Mouse (Mus musculus): ENCODE results near the gene Reep3.

Reep3 gene

DNA sequence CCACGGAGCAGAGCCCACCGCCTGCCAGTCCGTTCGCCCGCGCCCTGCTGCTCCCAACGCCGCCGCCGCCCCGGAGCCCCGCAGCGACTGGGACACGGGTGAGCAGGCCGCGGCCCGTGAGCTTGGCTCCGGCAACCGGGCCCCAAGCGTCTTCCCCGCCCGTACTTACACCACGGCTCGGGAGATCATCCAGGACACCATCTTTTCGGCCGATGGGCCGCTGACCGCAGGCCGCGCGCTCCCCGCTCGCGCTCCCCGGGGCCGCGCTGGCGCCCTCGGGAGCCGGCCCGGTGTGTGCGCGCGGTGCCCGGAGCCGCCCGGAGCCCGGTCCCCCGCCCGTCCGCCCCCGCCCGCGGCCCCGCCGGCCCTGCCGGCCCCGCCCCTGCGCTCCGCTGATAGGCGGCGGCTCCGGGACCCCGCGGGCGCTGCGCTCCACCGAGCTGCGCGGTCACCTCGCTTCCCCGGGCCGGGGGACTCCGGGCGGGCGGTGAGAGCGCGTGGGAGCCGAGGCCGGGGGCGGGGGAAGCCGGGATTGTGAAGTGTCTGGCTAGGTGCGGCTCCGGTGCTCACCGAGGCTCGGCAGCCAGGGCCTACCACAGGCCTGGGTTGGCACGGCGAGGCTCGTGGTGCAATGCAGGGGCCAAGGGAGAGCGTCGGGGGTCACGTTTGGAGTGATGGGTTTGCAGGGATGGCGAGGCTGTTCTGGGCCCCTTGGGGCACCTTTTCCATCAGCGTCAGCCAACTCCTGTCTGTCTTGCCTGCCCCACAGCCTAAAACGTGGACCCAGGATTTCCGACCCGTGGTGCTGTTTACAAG, at the start of gene Reep3:
Gene Reep3 (minus strand): TSS at position 325 of the 816 bp plus-strand sequence.
- in situ Hi-C loops (cut with MboI; ENCODE audit: low pct_unique_long_range_greater_than_20kb in 1 of 2, low sequenced_read_pairs in 2 of 2, unreplicated experiment in 1 of 2) = loop anchor here (10.0 to 25.0 kb wide), 2 partner anchors 182 to 185 kb away; no protein-coding TSS in a partner anchor

DNA sequence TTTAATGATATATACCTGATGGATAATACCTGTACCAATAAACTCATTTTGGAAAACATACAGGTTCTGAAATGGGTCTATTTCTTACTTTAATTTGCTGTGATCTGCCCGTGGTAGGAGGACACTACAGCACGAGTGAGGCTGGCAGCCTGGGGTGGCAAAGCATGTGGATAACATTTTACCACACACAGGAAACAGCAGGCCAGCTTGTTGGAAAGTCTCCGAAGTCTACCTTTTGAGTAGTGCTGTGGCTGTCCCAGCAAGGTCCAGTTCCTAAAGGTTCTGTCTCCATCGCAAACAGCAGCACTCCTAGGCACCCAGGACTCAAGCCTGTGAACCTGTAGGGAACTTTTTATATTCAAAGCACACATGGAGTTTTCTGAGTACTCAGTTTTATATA, 48.9 kb upstream of the Reep3 start:
- in situ Hi-C loops (cut with MboI; ENCODE audit: low pct_unique_long_range_greater_than_20kb in 1 of 2, low sequenced_read_pairs in 2 of 2, unreplicated experiment in 1 of 2) = no loop called here

DNA sequence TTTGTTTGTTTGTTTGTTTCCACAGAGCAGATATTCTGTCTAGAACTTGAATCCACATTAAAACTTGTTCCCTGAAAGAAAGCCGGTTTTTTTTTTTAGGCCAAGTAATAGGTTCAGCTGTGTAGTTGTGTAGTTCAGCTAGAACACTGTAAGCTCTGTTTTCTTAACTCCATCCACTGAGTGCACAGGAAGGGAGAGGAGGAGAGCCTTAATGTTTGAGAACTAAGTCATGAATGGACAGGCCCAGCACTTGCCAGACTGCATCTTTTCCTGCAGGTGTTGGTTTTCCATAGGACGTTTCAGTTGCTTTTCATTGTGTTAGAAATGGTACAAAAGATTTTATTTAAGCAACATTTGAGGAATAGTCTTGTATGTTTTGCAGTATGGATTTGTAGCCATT, 47.5 kb upstream of the Reep3 start:
- in situ Hi-C loops (cut with MboI; ENCODE audit: low pct_unique_long_range_greater_than_20kb in 1 of 2, low sequenced_read_pairs in 2 of 2, unreplicated experiment in 1 of 2) = no loop called here

DNA sequence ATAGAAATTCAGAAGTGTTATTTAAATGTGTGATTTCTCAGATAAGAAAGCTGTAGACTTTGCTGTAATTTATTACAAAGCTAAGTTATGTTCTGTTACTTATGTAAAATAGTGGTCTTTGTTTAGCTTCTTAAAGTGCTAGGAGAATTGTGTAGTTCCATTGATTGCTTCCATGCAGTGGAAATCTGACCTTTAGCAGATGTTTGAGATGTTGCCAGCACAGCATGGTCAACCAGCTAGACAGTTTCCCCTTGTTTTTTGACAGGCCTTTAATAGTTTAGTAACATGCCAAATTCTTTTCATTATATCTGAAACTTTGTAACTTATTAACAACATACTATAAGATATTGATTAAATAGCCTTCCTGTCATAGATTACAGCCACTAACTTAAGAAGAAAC, 46.9 kb upstream of the Reep3 start:
- in situ Hi-C loops (cut with MboI; ENCODE audit: low pct_unique_long_range_greater_than_20kb in 1 of 2, low sequenced_read_pairs in 2 of 2, unreplicated experiment in 1 of 2) = no loop called here

DNA sequence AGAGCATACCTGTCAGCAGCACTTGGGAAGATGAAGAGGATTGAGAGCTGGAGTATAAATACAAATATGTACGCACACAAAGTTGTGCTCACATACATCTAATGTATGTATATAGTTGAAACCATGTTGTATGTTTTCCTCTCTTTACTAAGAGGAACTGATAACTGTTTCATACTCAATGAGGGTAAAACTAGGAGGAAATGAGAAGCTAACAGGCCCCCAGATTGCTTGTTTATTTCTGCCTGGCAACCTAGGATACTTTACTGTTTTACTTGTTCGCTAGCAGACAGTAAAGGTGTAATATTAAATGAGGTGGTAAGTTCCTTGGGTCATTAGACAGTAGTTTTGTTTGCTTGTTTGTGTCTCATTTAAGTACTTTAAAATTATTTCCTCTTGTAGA, 40.7 kb upstream of the Reep3 start:
- in situ Hi-C loops (cut with MboI; ENCODE audit: low pct_unique_long_range_greater_than_20kb in 1 of 2, low sequenced_read_pairs in 2 of 2, unreplicated experiment in 1 of 2) = no loop called here

DNA sequence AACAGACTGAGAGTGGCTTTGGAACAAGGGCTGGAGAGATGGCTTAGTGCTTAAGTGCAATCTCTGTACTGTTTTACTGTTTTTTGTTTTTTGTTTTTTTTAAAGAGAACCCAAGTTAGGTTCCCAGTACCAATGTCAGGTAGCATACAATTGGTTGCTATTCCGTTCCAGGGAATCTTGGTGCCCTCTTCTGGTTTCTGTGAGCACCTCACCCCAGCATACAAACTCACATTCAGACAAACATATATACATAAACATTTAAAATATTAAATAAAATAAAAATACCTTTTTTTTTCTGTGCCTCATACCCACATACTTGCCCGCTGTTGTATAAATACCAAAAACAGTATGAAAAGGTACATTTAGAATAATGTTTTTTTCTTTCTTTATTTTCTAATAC, 37.6 kb upstream of the Reep3 start:
- in situ Hi-C loops (cut with MboI; ENCODE audit: low pct_unique_long_range_greater_than_20kb in 1 of 2, low sequenced_read_pairs in 2 of 2, unreplicated experiment in 1 of 2) = no loop called here

DNA sequence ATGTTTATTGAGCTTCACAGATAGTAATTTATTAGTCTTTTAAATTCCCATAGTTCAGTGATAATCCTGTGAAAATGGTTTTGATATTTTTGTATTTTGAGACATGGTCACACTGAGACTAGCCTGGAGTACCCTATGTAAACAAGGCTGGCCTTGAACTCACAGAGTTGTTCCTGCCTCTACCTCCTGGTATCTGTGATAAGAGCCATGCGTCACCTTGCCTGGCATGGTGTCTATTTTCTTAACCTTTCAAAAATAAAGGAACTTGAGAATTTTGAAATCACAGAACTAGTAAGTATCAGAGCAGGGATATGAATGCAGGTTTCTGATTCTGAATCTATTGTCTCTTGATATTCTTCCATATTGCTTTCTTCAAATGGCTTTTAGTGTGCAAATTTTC, 35.0 kb upstream of the Reep3 start:
- in situ Hi-C loops (cut with MboI; ENCODE audit: low pct_unique_long_range_greater_than_20kb in 1 of 2, low sequenced_read_pairs in 2 of 2, unreplicated experiment in 1 of 2) = no loop called here

DNA sequence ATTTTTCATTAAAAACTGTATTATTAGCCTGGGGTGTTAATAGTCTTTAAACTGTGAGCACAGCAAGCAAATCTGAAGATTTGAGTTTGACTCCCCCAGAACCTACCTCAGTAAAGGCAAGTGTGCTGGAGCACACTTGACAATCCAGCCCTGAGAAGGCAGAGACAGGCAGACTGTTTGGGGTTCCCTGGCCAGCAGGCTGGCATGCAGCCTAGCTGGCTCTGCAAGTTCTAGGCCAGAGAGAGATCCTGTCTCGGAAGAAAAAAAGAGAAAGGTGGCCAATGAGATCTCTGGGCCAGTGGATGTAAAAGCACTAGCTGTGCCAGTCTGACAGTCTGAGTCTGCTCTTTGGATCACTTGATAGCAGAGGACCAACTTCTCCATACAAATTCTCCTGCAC, 32.8 kb upstream of the Reep3 start:
- in situ Hi-C loops (cut with MboI; ENCODE audit: low pct_unique_long_range_greater_than_20kb in 1 of 2, low sequenced_read_pairs in 2 of 2, unreplicated experiment in 1 of 2) = no loop called here

DNA sequence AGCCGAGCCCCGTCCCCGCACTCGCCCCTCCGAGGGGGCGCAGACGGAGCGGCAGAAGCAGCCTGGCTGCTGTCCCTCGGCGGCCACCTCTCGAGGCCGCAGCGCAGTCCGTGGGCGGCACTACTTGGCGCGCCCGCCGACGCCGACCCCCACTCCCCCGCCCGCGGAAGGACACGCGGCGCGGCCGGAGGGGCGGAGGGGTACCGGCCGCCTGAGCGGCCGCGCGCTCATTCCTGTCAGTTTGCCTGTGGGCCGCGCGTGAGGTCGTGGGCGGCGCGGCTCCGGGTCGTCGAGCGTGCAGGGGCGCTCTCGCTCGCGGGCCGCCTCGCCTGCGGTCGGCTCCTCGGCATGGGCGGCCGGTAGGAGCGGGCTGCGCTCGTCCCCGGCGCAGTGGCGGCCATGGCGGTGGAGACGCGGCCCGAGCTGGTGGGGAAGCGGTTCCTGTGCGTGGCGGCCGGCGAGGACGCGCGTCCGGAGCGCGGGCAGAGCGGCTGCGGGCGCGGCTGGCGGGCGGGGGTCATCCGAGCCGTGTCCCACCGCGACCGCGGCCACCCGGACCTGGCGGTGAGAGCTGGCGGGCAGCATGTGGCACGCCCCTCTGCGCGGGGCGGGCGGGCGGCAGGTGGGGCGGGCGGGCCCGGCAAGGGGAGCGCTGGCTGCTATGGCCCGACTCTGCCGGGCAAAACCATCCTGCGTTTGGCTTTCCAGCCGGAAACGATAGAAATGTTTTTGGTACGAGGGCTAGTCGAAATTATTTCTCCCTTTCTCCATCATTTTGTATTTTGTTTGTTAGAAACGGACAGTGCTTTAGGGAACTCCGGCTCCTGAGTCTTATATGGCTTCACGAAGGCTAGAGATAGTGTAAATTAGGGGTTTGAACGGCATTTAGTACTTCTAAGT, 30.4 kb upstream of the Reep3 start:
- in situ Hi-C loops (cut with MboI; ENCODE audit: low pct_unique_long_range_greater_than_20kb in 1 of 2, low sequenced_read_pairs in 2 of 2, unreplicated experiment in 1 of 2) = no loop called here

DNA sequence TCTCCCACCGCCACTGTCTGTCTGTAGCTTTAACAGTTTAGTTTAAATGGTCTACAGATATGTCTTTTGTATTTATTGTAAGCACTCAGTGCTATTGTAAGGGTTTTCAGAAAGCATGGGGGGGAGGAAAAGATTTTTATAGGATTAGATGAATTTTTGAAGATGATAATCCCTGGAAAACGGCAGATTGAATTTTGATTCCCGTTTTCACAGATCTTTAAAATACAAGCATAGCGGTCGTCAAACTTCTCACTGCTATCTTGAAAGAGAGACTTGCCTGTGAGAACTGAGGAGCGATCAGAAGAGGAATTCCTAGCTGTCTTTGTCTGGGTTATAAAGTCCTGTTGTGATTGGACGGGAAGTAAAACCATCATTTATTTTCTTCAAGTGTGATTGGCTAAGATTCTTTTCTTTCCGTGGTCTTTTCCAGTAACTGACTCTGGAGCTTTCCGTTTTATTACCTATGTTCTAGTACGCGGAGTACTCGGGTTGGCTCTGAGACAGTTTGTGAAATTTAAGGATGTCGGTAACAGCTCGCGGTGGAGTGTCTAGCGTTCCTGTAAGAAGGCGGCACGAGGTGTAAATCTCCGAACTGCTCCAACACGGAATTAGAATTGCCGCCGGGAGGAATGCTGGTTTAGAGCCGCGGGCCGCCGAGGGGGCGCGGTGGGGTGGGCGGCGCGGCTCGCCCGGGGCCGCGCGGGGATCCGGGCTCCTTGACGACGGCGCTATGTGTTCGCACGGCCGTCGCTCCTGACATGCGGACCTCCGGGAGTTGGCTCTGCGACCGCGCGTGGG, 29.5 kb upstream of the Reep3 start:
- in situ Hi-C loops (cut with MboI; ENCODE audit: low pct_unique_long_range_greater_than_20kb in 1 of 2, low sequenced_read_pairs in 2 of 2, unreplicated experiment in 1 of 2) = no loop called here

DNA sequence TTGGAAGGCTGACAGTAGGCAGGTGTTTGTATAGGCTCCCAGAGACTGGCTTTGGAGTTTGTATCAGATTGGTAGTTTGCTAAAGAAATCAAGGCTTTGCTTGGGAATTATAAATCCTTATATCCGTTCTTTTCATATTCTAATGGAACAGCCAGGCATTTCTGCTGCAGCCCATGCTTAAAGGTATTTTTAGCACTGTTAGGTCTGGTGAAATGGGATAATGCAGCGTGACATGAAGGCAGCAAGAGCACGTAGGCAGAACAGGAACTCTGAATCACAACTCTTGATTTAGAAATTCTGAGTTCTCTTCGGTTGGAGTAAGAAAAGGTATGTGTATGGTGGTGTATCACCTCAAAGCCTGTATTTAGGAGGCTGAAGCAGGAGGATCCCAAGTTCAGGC, 27.4 kb upstream of the Reep3 start:
- in situ Hi-C loops (cut with MboI; ENCODE audit: low pct_unique_long_range_greater_than_20kb in 1 of 2, low sequenced_read_pairs in 2 of 2, unreplicated experiment in 1 of 2) = no loop called here

DNA sequence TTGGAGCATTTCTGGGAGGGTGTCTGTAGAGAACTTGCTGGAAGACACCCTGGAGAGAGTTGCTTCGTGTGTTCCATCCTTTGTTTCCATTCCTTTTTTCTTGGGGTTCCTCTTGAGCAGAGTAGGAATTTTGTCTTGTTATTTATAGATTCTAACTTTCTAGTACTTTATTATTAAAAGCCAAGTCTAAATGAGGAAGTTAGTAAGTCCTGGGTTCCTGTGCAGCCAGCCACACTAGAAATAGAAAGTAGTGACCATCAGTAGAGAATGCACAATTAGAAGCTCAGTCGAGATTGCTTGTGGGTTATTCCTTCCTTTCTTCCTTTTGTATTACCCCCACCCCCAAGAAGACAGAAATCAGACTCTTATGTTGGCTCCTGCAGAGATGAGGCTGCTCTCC, 27.0 kb upstream of the Reep3 start:
- in situ Hi-C loops (cut with MboI; ENCODE audit: low pct_unique_long_range_greater_than_20kb in 1 of 2, low sequenced_read_pairs in 2 of 2, unreplicated experiment in 1 of 2) = no loop called here

DNA sequence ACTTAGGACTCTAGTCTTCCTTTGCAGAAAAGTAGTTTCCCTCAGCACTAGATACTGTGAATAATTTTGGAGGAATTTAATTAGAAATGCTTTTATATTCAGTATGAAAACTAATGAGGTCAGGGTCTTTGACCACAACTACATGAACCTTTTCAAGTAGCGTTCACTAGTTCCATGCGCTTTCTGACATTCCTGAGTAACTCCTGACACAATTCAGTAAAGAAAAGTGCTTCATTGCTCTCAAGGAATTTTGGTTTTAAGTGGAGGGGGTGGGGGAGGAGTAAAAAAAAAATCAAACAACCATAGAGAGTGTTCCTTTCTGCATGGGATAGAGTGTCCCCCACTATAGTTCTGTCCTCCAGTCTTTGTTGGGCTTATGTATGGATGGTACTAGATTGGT, 23.9 kb upstream of the Reep3 start:
- in situ Hi-C loops (cut with MboI; ENCODE audit: low pct_unique_long_range_greater_than_20kb in 1 of 2, low sequenced_read_pairs in 2 of 2, unreplicated experiment in 1 of 2) = no loop called here

DNA sequence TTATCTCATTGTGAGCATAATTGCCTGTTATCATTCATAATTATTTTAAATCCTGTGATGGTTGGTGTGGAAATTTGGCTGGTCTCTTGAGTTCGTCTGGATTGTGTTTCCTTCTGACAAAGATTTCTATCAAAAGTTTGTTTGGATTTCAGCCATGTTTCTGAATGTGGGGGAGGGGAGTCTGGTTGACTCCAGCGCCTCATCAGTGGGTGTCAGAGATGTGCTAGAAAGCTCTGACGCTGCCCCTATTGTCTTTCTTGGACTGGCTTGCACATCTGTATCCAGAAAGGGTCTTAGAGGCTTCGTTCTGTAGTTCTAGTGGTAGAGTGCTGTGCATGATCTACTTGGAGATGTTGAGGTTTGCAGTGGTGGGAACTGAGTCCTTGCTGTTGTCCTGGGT, 23.4 kb upstream of the Reep3 start:
- in situ Hi-C loops (cut with MboI; ENCODE audit: low pct_unique_long_range_greater_than_20kb in 1 of 2, low sequenced_read_pairs in 2 of 2, unreplicated experiment in 1 of 2) = no loop called here

DNA sequence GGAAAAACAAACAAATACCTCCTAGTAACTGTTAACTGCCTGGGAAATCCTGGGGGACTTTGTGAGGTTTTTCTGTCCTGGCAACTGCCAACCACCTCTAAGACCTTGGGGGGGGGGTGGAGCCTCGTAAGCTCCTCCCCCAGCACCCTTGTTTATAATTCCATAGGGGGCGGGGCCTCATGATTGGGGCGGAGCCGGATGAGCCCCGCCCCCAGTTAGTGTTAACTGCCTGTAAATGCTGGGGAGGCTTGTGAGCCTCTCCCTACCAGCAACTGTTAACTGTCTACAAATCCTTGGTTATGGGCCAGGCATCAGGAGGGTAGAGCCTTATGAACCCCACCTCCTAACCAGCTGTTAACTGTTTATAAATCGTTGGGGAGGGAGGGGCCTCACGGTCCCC, 22.5 kb upstream of the Reep3 start:
- in situ Hi-C loops (cut with MboI; ENCODE audit: low pct_unique_long_range_greater_than_20kb in 1 of 2, low sequenced_read_pairs in 2 of 2, unreplicated experiment in 1 of 2) = no loop called here

DNA sequence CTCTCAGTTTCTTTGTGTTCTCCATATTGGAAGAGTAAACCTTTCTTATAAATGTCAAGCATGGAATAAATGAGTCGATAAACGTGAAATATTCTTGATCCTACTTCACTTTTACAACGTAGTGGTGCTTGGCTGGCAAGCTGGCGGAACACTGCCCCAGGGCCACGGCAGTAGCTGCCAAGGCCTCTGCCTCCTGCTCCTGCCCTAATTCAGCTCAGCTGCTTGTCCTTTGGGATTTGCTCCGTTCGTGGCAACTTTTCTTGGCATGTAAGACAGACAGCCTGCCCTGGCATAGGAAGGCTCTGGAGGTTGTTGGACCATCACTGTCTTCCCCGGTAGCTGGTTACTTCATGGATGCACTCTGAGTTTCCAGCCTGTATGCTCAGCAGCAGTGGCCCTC, 19.5 kb upstream of the Reep3 start:
- in situ Hi-C loops (cut with MboI; ENCODE audit: low pct_unique_long_range_greater_than_20kb in 1 of 2, low sequenced_read_pairs in 2 of 2, unreplicated experiment in 1 of 2) = no loop called here

DNA sequence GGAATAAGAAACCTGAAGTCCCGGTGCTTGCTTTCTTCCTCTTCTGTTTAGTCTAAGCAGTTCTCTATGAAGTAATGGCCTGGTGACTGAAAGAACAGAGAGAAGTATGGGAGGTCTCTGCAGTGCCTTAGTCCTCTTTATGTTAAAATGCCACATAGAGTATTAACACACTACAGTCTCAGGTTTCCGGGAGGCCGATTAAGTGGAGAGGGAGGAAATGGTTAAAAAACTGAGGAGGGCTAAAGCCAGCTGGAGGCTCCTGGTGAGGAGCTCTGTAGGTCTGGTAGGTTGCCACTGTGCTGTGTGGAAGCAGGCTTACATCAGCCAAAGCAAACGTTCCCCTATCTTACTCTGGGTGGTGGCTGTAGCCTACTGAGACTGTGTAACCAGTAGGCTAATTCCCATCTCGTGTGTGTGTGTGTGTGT, 18.9 kb upstream of the Reep3 start:
- in situ Hi-C loops (cut with MboI; ENCODE audit: low pct_unique_long_range_greater_than_20kb in 1 of 2, low sequenced_read_pairs in 2 of 2, unreplicated experiment in 1 of 2) = no loop called here

DNA sequence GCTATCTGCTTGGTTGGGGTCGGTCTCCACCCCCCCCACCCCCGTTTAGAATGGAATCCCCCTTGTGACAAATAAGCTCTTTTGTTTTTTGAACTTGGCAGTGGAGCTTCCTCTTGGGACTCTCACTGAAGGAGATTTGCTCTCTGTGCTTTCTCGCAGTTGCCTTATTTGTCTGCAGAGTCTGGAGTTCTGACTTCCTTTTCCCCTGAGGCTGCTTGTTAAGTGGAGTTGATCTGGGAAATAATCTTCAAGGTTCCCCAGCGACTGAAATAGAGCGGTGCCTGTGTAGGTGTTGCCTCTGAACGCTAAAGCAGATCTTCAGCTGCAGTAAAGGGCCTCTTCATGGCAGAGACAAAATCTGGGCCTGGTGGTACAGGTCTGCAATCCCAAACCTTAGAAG, 18.4 kb upstream of the Reep3 start:
- in situ Hi-C loops (cut with MboI; ENCODE audit: low pct_unique_long_range_greater_than_20kb in 1 of 2, low sequenced_read_pairs in 2 of 2, unreplicated experiment in 1 of 2) = no loop called here

DNA sequence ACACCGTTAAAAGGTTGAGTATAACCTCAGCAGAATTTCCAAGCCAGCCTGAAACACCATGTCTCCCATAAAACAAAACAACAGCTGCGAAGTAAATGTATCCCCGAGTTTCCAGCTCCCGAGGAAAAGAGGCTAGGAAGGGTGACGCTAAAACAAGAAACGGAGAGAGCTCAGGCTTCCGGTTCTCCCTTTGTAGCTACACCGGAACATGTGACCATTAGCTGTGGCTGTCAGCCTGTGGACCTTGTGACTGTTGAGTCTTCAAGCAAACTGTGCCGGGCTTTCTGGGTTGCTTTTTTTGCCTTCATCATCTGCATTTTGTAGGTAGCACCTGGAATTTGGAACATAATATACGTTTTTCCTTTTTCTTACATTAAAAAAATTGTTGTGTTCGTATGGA, 17.1 kb upstream of the Reep3 start:
- in situ Hi-C loops (cut with MboI; ENCODE audit: low pct_unique_long_range_greater_than_20kb in 1 of 2, low sequenced_read_pairs in 2 of 2, unreplicated experiment in 1 of 2) = no loop called here

All from mouse embryonic stem cell (cell line).